17 mouse cellular contexts compared by ENCODE assay signal in the genomic region with DNA sequence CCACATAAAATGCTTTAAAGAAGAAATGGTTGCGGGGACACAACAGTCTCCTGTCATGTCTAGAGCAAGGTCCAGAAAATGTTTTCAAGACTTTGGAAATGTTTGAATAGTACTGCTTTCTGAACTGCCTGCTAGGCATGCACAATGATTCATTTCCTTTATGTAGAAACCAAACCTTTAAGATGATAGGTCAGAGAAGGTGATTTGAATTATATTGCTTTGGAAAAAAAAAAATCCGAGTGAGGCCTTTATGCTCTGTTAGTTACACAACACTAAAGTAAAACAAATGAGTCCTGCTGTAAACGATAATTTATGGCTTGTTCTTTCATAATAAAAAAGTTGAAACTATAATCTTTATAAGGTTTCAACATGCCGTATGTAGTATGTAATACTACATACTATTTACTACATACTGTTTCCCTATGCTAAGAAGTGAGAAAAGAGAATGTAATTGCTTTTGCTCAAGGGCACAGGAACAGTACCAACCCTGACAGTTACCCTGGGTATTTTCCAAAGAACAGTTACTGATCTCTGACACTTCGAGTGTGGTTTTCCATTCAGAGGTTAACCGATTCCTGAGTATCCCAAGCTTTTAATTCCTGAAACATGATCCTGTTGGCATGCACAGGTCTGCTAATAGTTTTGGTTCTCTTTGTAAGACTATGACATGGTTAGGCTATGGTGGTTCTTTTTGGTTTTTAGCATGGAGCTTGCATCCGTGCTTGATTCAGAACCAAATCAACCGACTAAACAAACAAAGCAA. TPM values are rescaled to one million over a fixed set of nuclear protein-coding genes. Genes with fewer than 3 reads are reported as not detected.
DNase-seq lines count a peak whose midpoint lies in the region; ATAC-seq and TF ChIP-seq lines count a peak whose summit lies in the region.
"Had no signal": no experiment of that assay in that cellular context is flagged by ENCODE, and none has a peak within 500 bp of the region (broad histone marks: within the 10 kb centered on the region; RNA-seq: fewer than 3 reads in every experiment).

No protein-coding gene starts in this region.

- H3K4me2 ChIP-seq in kidney, embryonic 16.5 days (replicated peaks; ENCODE audit: low read depth, low read length) = no peak overlapping the region
- H3K4me2 ChIP-seq in lung, postnatal 0 days (replicated peaks; ENCODE audit: low read depth, low read length) = no peak overlapping the region
- H3K4me2 ChIP-seq in forebrain, embryonic 13.5 days = no peak overlapping the region
- H3K4me2 ChIP-seq: forebrain, embryonic 15.5 days; neural tube, embryonic 13.5 days had no signal

- no peak overlapping the region for H3K4me3 ChIP-seq in kidney, adult 2 months (ENCODE audit: insufficient read depth, low read depth, low read length)
- no peak overlapping the region for H3K4me3 ChIP-seq in kidney, embryonic 16.5 days (ENCODE audit: low read length)
- no peak overlapping the region for H3K4me3 ChIP-seq in lung, postnatal 0 days (ENCODE audit: low read depth, low read length)
- no peak overlapping the region for H3K4me3 ChIP-seq in forebrain, embryonic 13.5 days
- H3K4me3 ChIP-seq: forebrain, embryonic 15.5 days; gastrocnemius, adult 2 months; neural tube, embryonic 13.5 days had no signal

- ATAC-seq in kidney, embryonic 16.5 days (ENCODE audit: low FRiP score, low TSS enrichment) = no peak
- ATAC-seq in lung, postnatal 0 days = no peak
- no peak for ATAC-seq in forebrain, embryonic 13.5 days
- ATAC-seq: forebrain, embryonic 15.5 days; hindbrain, embryonic 16.5 days had no signal

- H3K36me3 ChIP-seq in kidney, adult 2 months (ENCODE audit: control insufficient read depth, insufficient read depth, low read length) = no peaks in the 10 kb centered on the region
- no peaks in the 10 kb centered on the region for H3K36me3 ChIP-seq in kidney, embryonic 16.5 days (ENCODE audit: insufficient read depth, low read length)
- H3K36me3 ChIP-seq in lung, postnatal 0 days (ENCODE audit: insufficient read depth, low read length) = no peaks in the 10 kb centered on the region
- no peaks in the 10 kb centered on the region for H3K36me3 ChIP-seq in forebrain, embryonic 13.5 days (ENCODE audit: poor library complexity, severe bottlenecking)
- H3K36me3 ChIP-seq: forebrain, embryonic 15.5 days; G1E; neural tube, embryonic 13.5 days had no signal

- no peaks in the 10 kb centered on the region for H3K27me3 ChIP-seq in kidney, adult 2 months (replicated peaks; ENCODE audit: control insufficient read depth, insufficient read depth, low read length)
- no peaks in the 10 kb centered on the region for H3K27me3 ChIP-seq in kidney, embryonic 16.5 days (ENCODE audit: insufficient read depth, low read length)
- no peaks in the 10 kb centered on the region for H3K27me3 ChIP-seq in lung, postnatal 0 days (replicated peaks; ENCODE audit: insufficient read depth, low read length)
- H3K27me3 ChIP-seq in forebrain, embryonic 13.5 days = no peaks in the 10 kb centered on the region
- H3K27me3 ChIP-seq: forebrain, embryonic 15.5 days; neural tube, embryonic 13.5 days had no signal

- no peak overlapping the region for H3K9ac ChIP-seq in kidney, embryonic 16.5 days (replicated peaks; ENCODE audit: low read length)
- no peak overlapping the region for H3K9ac ChIP-seq in lung, postnatal 0 days (replicated peaks; ENCODE audit: low read depth)
- H3K9ac ChIP-seq in forebrain, embryonic 13.5 days = no peak overlapping the region
- H3K9ac ChIP-seq: forebrain, embryonic 15.5 days; neural tube, embryonic 13.5 days had no signal

- TF ChIP-seq CTCF in kidney, adult 2 months (conservative IDR thresholded peaks at IDR 0.05; ENCODE audit: insufficient read depth, insufficient read length, low read depth, low read length) = no peak
- no peak for TF ChIP-seq CTCF in lung, postnatal 0 days (IDR thresholded peaks at IDR 0.05)

- H3K27ac ChIP-seq in kidney, adult 2 months (ENCODE audit: insufficient read depth, low read depth, low read length) = no peak overlapping the region
- H3K27ac ChIP-seq in kidney, embryonic 16.5 days (ENCODE audit: low read length) = no peak overlapping the region
- no peak overlapping the region for H3K27ac ChIP-seq in lung, postnatal 0 days (ENCODE audit: low read length)
- no peak overlapping the region for H3K27ac ChIP-seq in forebrain, embryonic 13.5 days
- H3K27ac ChIP-seq: forebrain, embryonic 15.5 days; gastrocnemius, adult 2 months; neural tube, embryonic 13.5 days had no signal

- no peak for TF ChIP-seq POLR2A in kidney, adult 2 months (IDR thresholded peaks at IDR 0.05; ENCODE audit: low read depth, low read length)

- 34% methylated on average over 8 of the region's 8 CpGs for WGBS in kidney, adult 2 months
- WGBS in kidney, embryonic 16.5 days = 46% methylated on average over 8 of the region's 8 CpGs
- 47% methylated on average over 8 of the region's 8 CpGs for WGBS in lung, postnatal 0 days
- WGBS in forebrain, embryonic 13.5 days = 61% methylated on average over 8 of the region's 8 CpGs

- DNase-seq in kidney, adult 2 months = peak; percentile 41
- DNase-seq in lung, postnatal 0 days (ENCODE audit: low spot score) = peak; percentile 20
- no peak for DNase-seq in lung, adult 18-20 months
- peak; percentile 35 for DNase-seq in hindlimb bud, embryonic 11.5 days (ENCODE audit: extremely low spot score, low read depth, low spot score)
- no peak for DNase-seq in heart, adult 18-20 months
- no peak for DNase-seq in layer of hippocampus, postnatal 25 days (ENCODE audit: extremely low spot score in 1 of 2, low spot score in 1 of 2)
- DNase-seq: adrenal gland, postnatal 25 days; cerebellum, postnatal 14 days; gastrocnemius, adult 2 months; heart, postnatal 14 days; lung, adult 2 months had no signal

- H3K9me3 ChIP-seq in kidney, embryonic 16.5 days (ENCODE audit: low read length) = no peaks in the 10 kb centered on the region
- no peaks in the 10 kb centered on the region for H3K9me3 ChIP-seq in lung, postnatal 0 days (ENCODE audit: low read length)
- H3K9me3 ChIP-seq in forebrain, embryonic 13.5 days (replicated peaks) = no peaks in the 10 kb centered on the region
- H3K9me3 ChIP-seq: forebrain, embryonic 15.5 days; G1E; neural tube, embryonic 13.5 days had no signal

- peaks cover 5% of the 10 kb centered on the region; the same call in 1 of the 2 replicates for H3K4me1 ChIP-seq in kidney, adult 2 months (ENCODE audit: control insufficient read depth, insufficient read depth, low read length)
- H3K4me1 ChIP-seq in kidney, embryonic 16.5 days (ENCODE audit: insufficient read depth, low read length) = peaks cover 12% of the 10 kb centered on the region
- peaks cover 3% of the 10 kb centered on the region; the same call in 1 of the 2 replicates for H3K4me1 ChIP-seq in lung, postnatal 0 days (ENCODE audit: insufficient read depth, low read depth, low read length)
- H3K4me1 ChIP-seq in forebrain, embryonic 13.5 days = peaks cover 3% of the 10 kb centered on the region; the same call in 1 of the 2 replicates
- H3K4me1 ChIP-seq: forebrain, embryonic 15.5 days; neural tube, embryonic 13.5 days had no signal

- no peak for TF ChIP-seq EP300 in lung, postnatal 0 days (IDR thresholded peaks at IDR 0.05)

RNA-seq across cellular contexts. Expression of gene Hmgcll1, which starts 53.9 kb away (rescaled TPM):
- polyA plus RNA-seq in kidney, adult 2 months (2012; rRNA removed) = 0.58 and 1.2 TPM in 2 replicates
- polyA plus RNA-seq in kidney, embryonic 16.5 days (2015; fragmentation: Nextera tagmentation; extraction: Ambion mirVana) = 3.1 TPM in 2 replicates
- polyA plus RNA-seq in lung, postnatal 0 days (2015; fragmentation: Nextera tagmentation; extraction: Ambion mirVana) = 4.7 and 5.7 TPM in 2 replicates
- under 1 TPM in 1 of 2 experiments, not detected in 1; 0.15 TPM for total RNA-seq in heart, adult 18-20 months (2021)
- polyA plus RNA-seq in forebrain, embryonic 13.5 days (2015; fragmentation: Nextera tagmentation; extraction: Ambion mirVana) = 11.6 and 17.3 TPM in 2 replicates
- total RNA-seq in layer of hippocampus, postnatal 25 days (2021) = 10 to 100 TPM; 12.9 to 14.7 TPM
- polyA plus RNA-seq: G1E had no signal

Comparison
In these comparisons a context has a peak if more than half of its experiments do, and no peak if none do; other contexts are left out.
1. DNase-seq: peak in kidney, adult 2 months (single experiment), lung, postnatal 0 days (single experiment) and hindlimb bud, embryonic 11.5 days (single experiment); none in lung, adult 18-20 months (0 of 2), heart, adult 18-20 months (0 of 2) and layer of hippocampus, postnatal 25 days (0 of 2).